Mouse (Mus musculus) thymus, adult 2 months (tissue): ENCODE results near the gene Ermp1.

Source experiments
- CTCF ChIP-seq: fragments of 200-500 bp; IDR thresholded peaks from 2 replicates; pipeline ENCODE4 v1.5.1; 2012; ENCODE audit warnings: mild to moderate bottlenecking, control low read depth, low read length, moderate library complexity, borderline replicate concordance; ENCODE audit not compliant: control insufficient read depth, poor library complexity, insufficient read depth; ENCODE audit errors: extremely low read depth
- POLR2A ChIP-seq: fragments of 200-500 bp; IDR thresholded peaks from 2 replicates; pipeline ENCODE4 v1.6.1; 2012; ENCODE audit warnings: mild to moderate bottlenecking, low read length, control low read depth, moderate library complexity; ENCODE audit not compliant: control insufficient read depth, poor library complexity, insufficient read depth; ENCODE audit errors: extremely low read depth

DNA sequence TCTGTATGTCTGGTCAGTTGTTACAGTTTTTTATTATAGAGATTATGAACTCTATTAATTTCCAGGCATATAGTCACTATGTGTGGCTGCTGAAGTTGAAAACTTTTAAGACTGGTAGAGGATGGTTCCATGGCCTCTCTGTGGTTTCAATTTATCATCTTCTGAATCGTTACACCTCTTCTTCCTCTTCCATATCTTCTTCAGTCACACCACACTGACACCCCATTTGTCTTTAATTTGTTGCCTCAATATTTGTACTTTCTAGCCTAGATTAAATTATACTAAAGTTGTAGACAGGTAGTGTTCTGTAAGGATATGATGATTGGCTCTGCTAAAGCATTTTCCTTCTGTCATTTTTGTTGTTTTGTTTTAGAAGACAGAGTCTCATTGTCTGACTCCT, 81.7 kb downstream of the Ermp1 start:
- TF ChIP-seq CTCF, result no peak
- no peak for TF ChIP-seq POLR2A
